Mouse (Mus musculus) G1E (cell line): ENCODE results near the gene Cphx1.
"Not testable (repeated sequence)": the region's sequence is repeated elsewhere in the genome, so short reads cannot be mapped to it uniquely, and the experiment has no call there.

Source experiments
- CTCF ChIP-seq: IDR thresholded peaks from 2 replicates; pipeline ENCODE4 v1.5.1; 2012; ENCODE audit warnings: low read depth, low read length, inconsistent platforms, mixed read lengths
- GATA1 ChIP-seq: IDR thresholded peaks from 2 replicates; pipeline ENCODE4 v1.6.1; 2012; ENCODE audit warnings: borderline replicate concordance, low read length, inconsistent platforms, mixed read lengths
- GATA2 ChIP-seq: IDR thresholded peaks from 2 replicates; pipeline ENCODE4 v1.6.1; 2012; ENCODE audit warnings: low read depth, low read length, inconsistent platforms, borderline replicate concordance
- POLR2AphosphoS5 ChIP-seq: IDR thresholded peaks from 2 replicates; pipeline ENCODE4 v1.6.1; 2012; ENCODE audit warnings: low read depth, low read length, inconsistent platforms; ENCODE audit not compliant: insufficient replicate concordance
- TAL1 ChIP-seq: conservative IDR thresholded peaks from 2 replicates; pipeline ENCODE4 v1.6.1; 2012; ENCODE audit warnings: low read depth, low read length, inconsistent platforms, mixed read lengths

- not testable (repeated sequence) for TF ChIP-seq CTCF, GATA1, POLR2AphosphoS5, TAL1, GATA2
These were observed 32.9 kb upstream of the Cphx1 start for GRCm38 (mm10) chr14:25905243-25905642.
